Mouse (Mus musculus) hindbrain, embryonic 15.5 days (tissue): Measurements from ENCODE around the gene Selenbp1. TPM values are rescaled to one million over a fixed set of nuclear protein-coding genes. Genes with fewer than 3 reads are reported as not detected.
A peak's percentile ranks its signal among the peaks of the same experiment; 100 is the strongest.
"Not testable (repeated sequence)": the region's sequence is repeated elsewhere in the genome, so short reads cannot be mapped to it uniquely, and the experiment has no call there.

ENCODE experiments used
- ATAC-seq: fragments of 200-750 bp; cut with Nextera tagmentation; 2 replicates; pipeline ENCODE4 v1.8.0; 2017; ENCODE audit warnings: low read depth, moderate number of reproducible peaks, moderate TSS enrichment; ENCODE audit not compliant: low FRiP score
- H3K27ac ChIP-seq: fragments of 300-500 bp; sonication (generic); replicated peaks from 2 replicates; pipeline ENCODE4 v1.5.1; 2015; ENCODE audit warnings: mild to moderate bottlenecking, inconsistent platforms
- H3K27me3 ChIP-seq: fragments of 300-500 bp; sonication (generic); 2 replicates; pipeline ENCODE4 v1.6.1; 2015; ENCODE audit warnings: control low read depth, inconsistent platforms
- H3K36me3 ChIP-seq: fragments of 300-500 bp; sonication (generic); 2 replicates; pipeline ENCODE4 v1.6.1; 2015; ENCODE audit warnings: control low read depth, inconsistent platforms
- H3K4me1 ChIP-seq: fragments of 300-500 bp; sonication (generic); replicated peaks from 2 replicates; pipeline ENCODE4 v1.6.1; 2015; ENCODE audit warnings: control low read depth, inconsistent platforms
- H3K4me2 ChIP-seq: fragments of 300-500 bp; sonication (generic); 2 replicates; pipeline ENCODE4 v1.6.1; 2015; ENCODE audit warnings: moderate library complexity, mild to moderate bottlenecking, inconsistent platforms
- H3K4me3 ChIP-seq: fragments of 300-500 bp; sonication (generic); 2 replicates; pipeline ENCODE4 v1.5.1; 2015; ENCODE audit warnings: mild to moderate bottlenecking, inconsistent platforms
- H3K9ac ChIP-seq: fragments of 300-500 bp; sonication (generic); 2 replicates; pipeline ENCODE4 v1.6.1; 2015; ENCODE audit warnings: inconsistent platforms
- H3K9me3 ChIP-seq: fragments of 300-500 bp; sonication (generic); 2 replicates; pipeline ENCODE4 v1.6.1; 2016; ENCODE audit warnings: control low read depth, inconsistent platforms
- WGBS: fragments of 180-500 bp; shearing (Covaris S2); methylation state at CpG from one replicate; pipeline ENCODE4 v1.1.7; 2015; 5-methylcytosine and 5-hydroxymethylcytosine counted together
- polyA plus RNA-seq: library from polyadenylated mRNA; unstranded; fragments of >200 nt; fragmentation: Nextera tagmentation; extraction: Ambion mirVana; gene quantifications from 2 replicates; pipeline ENCODE4 v1.2.1, GENCODE M21; 2015

Gene Selenbp1
- polyA plus RNA-seq, result 15.5 and 16.4 TPM in 2 replicates

DNA sequence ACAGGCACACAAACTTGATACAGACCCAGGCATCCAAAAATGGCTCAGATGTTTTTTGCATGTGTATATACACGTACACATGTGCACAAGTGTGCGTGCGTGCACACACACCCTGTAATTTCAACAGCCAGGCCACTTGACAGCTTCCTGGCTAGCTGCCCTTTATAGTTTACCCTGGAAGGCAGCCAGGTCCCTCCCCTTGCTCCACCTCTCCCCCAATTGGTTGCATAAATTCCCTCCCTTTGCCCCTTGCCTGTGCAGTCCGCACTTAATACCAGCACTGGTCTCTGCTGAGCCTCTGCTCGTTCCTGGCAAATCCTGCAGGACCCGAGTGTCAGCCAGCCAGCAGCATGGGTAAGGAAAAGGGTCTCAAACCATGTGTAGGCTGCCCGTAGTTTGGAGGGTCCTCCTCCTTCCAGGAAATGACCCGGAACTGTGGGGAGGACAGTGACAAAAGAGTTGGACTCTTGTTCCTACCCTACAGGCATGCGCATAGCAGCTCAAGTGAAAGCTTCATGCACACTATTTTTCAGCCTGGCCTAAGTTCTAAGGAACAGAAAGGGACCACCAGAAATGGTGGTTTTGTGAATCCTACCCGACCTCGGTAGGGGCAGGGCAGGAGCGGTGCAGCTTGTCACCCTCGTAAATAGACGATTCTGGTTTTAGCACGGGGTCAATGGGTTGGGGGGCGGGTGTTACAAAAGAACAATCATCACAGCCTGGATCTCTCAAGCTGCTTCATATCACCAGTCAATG, at the start of gene Selenbp1:
Gene Selenbp1, plus strand, starts transcription at position 248 of the 756 bp plus-strand sequence.
- peak within 1 kb of the TSS; percentile 54 for H3K4me2 ChIP-seq
- peak within 1 kb of the TSS; percentile 75 for H3K27ac ChIP-seq
- peaks cover 11% of the 10 kb centered on the region; the same call in 1 of the 2 replicates for H3K4me1 ChIP-seq
- no peaks in the 10 kb centered on the region for H3K9me3 ChIP-seq
- 0 out of 2 replicates have a peak within 1 kb of the TSS, but pooled peaks have one; percentile 35 for H3K9ac ChIP-seq
- 15% methylated on average over 16 of the region's 16 CpGs for WGBS
- H3K27me3 ChIP-seq, result no peaks in the 10 kb centered on the region
- ATAC-seq, result peak; percentile 86
- H3K4me3 ChIP-seq, result peak within 1 kb of the TSS; percentile 33
- no peaks in the 10 kb centered on the region for H3K36me3 ChIP-seq

DNA sequence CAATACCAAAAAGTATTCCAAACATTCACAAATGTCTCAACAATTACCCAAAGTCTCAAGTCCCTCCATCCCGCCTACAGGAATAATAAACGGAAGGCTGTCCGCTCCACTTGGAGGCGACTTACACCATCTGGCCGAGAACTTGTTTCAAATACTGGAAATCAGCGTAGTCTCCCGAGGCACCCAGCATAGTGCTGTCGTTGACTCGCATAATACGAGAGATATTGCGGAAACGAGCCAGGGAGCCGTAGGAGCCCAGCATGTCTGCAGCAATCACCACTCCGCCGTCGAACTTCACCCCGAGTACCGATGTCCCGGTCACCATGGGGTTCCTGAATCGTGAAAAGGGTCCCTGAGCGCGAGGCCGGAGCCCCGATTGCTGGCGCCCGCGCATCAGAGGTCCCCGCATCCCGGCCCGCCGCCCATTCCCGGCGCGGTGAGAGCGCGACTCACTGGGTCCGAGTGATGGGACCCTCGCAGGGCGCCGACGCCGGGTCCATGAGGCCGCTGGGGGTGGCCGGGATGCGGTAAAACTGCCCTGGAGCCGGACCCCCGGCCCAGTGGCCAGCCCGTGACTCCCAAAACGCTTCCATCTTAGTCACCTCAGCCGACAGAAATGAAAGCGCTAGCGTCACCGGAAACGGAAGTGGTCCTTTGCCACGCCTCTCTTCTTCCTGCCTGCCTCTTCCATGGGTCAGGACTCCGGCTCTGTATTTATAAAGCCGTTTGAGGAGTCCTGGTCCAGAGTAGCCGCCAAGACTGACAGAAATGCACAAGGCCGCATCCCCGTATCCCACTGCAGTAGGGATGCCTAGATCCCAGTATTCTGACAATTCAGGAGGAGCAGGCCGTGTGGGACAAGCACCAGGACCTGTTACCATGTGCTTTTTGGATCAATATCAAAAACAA, 46.3 kb upstream of the Selenbp1 start, which contains the start of gene Psmb4:
Gene Psmb4, minus strand, starts transcription at position 646 of the 909 bp plus-strand sequence.
- no peaks in the 10 kb centered on the region for H3K27me3 ChIP-seq
- H3K27ac ChIP-seq, result peak within 1 kb of the TSS; percentile 91
- peaks cover 33% of the 10 kb centered on the region for H3K36me3 ChIP-seq
- H3K9me3 ChIP-seq, result no peaks in the 10 kb centered on the region
- peak within 1 kb of the TSS; percentile 94 for H3K9ac ChIP-seq
- peaks cover 21% of the 10 kb centered on the region for H3K4me1 ChIP-seq
- peak; percentile 92 for ATAC-seq
- 1% methylated on average over 61 of the region's 61 CpGs for WGBS
- peak within 1 kb of the TSS; percentile 91 for H3K4me3 ChIP-seq
- H3K4me2 ChIP-seq, result peak within 1 kb of the TSS; percentile 93

DNA sequence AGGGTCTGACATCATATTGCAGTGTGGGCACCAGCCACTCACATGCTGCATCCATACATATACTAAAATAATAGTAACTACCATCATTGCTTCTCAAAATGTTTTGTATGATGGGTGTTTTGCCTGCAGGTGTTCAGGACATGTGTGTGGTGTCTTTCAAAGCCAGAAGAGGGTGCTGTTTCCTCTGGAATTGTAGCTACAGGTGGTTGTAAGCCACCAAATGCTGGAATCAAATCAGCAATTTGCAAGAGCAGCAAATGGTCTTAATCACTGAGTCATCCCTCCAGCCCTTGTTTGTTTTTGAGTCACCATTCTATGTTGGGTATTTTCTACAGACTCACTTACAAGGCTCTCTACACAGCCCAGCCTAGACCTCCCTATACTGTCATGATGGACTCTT, 44.3 kb upstream of the Selenbp1 start:
- ATAC-seq, result no peak
- no peak overlapping the region for H3K4me2 ChIP-seq
- no peaks in the 10 kb centered on the region for H3K9me3 ChIP-seq
- H3K27me3 ChIP-seq, result no peaks in the 10 kb centered on the region
- H3K4me3 ChIP-seq, result no peak overlapping the region
- H3K9ac ChIP-seq, result no peak overlapping the region
- H3K4me1 ChIP-seq, result peaks cover 21% of the 10 kb centered on the region
- H3K36me3 ChIP-seq, result peaks cover 15% of the 10 kb centered on the region
- no peak overlapping the region for H3K27ac ChIP-seq

GRCm38 (mm10) chr3:94894076-94894475, 38.8 kb upstream of the Selenbp1 start:
- Histone ChIP-seq H3K4me1 (no peaks in the 10 kb centered on the region), H3K27me3 (peaks cover 11% of the 10 kb centered on the region; the same call in 1 of the 2 replicates), H3K4me2 (no peak overlapping the region), H3K9ac (no peak overlapping the region), H3K9me3 (no peaks in the 10 kb centered on the region), H3K4me3 (no peak overlapping the region), H3K36me3 (no peaks in the 10 kb centered on the region), H3K27ac (no peak overlapping the region)
- no peak for ATAC-seq
- WGBS, result 75% methylated on average over 3 of the region's 3 CpGs

DNA sequence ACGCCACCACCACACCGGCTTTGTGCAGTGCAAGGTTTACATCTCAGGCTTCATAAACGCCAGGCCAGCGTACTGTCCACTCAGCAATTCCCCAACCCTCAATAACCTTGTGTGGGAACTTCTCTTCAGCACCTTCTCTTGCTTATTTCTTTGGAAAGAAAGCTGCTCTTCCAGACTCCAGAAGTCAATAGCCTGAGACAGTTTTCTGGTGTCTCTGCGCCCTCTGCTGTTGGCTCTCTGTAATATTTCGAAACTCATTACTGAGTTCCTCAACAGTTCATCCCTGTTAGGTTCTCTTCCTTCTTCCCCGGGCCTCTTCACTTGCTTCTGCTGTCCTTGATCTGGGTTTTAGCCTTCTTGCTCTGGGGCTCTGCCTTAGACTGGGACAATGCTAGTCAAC, 30.1 kb upstream of the Selenbp1 start:
- H3K9ac ChIP-seq, result no peak overlapping the region
- no peaks in the 10 kb centered on the region for H3K9me3 ChIP-seq
- ATAC-seq, result peak; percentile 42; the same call in 1 of the 2 replicates
- no peaks in the 10 kb centered on the region for H3K27me3 ChIP-seq
- no peaks in the 10 kb centered on the region for H3K36me3 ChIP-seq
- WGBS, result 25% methylated on average over 7 of the region's 7 CpGs
- H3K4me2 ChIP-seq, result no peak overlapping the region
- no peaks in the 10 kb centered on the region for H3K4me1 ChIP-seq
- no peak overlapping the region for H3K27ac ChIP-seq
- H3K4me3 ChIP-seq, result no peak overlapping the region

GRCm38 (mm10) chr3:94904759-94905158, 28.1 kb upstream of the Selenbp1 start:
- not testable (repeated sequence) for H3K27ac ChIP-seq, ATAC-seq, H3K9ac ChIP-seq, H3K4me1 ChIP-seq, H3K4me2 ChIP-seq, H3K36me3 ChIP-seq, H3K27me3 ChIP-seq, H3K9me3 ChIP-seq, H3K4me3 ChIP-seq
- 56% methylated on average over 3 of the region's 3 CpGs for WGBS

GRCm38 (mm10) chr3:94906482-94906881, 26.4 kb upstream of the Selenbp1 start:
- H3K27me3 ChIP-seq, result no peaks in the 10 kb centered on the region
- H3K36me3 ChIP-seq, result no peaks in the 10 kb centered on the region
- no peak overlapping the region for H3K4me3 ChIP-seq
- no peaks in the 10 kb centered on the region for H3K4me1 ChIP-seq
- ATAC-seq, result no peak
- no peaks in the 10 kb centered on the region for H3K9me3 ChIP-seq
- no peak overlapping the region for H3K27ac ChIP-seq
- H3K9ac ChIP-seq, result no peak overlapping the region
- WGBS, result 59% methylated on average over 1 of the region's 1 CpGs
- H3K4me2 ChIP-seq, result no peak overlapping the region

DNA sequence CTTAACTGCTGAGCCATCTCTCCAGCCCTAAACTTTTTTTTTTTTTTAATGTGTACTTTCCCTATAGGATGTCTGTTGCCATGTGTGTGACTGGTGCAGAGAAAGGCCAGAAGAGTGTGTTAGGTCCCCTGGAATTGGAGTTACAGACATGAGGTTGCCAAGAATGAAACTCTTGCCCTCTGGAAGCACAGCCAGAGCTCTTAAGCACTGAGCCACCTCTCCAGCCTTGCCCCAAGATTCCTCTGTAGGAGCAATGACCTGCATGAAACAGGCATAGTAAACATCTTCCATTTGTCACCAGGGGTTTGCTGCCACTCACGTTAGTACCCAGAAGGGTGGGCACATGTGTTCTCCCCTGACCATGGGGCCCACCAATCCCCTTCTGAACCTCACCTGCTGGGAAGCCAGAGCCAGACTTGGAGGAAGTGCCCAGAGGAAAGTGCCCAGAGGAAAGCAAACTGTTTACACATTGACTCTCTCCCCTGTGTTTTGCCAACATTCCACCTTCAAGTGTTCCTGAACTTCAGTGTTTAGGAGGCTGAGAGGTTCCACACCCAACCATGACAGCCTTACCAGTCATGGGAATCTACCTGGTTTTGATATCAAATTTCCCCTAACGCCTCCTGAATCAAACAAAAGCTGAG, 21.7 kb upstream of the Selenbp1 start:
- 79% methylated on average over 2 of the region's 2 CpGs for WGBS
- H3K9ac ChIP-seq, result no peak overlapping the region
- H3K4me3 ChIP-seq, result no peak overlapping the region
- H3K36me3 ChIP-seq, result no peaks in the 10 kb centered on the region
- ATAC-seq, result no peak
- no peak overlapping the region for H3K27ac ChIP-seq
- no peak overlapping the region for H3K4me2 ChIP-seq
- H3K27me3 ChIP-seq, result no peaks in the 10 kb centered on the region
- H3K9me3 ChIP-seq, result no peaks in the 10 kb centered on the region
- H3K4me1 ChIP-seq, result no peaks in the 10 kb centered on the region

DNA sequence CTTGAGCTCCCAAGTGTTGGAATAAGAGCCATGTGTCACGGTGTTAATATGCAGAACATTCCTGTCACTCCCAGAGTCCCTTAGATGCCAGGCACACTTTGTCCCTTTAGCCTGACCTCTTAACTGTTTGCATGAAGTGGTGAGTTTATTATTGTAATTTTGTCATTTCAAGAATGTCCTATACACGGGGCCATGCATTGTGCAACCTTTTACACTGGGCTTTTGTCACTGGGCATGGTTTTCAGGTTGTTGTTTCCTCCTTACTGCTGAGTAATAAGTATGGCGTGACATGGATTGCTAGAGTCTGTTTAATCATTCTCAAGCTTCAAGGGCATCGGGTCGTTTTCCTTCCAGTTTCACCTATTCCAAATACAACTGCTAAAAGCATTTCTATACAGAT, 19.1 kb upstream of the Selenbp1 start:
- no peaks in the 10 kb centered on the region for H3K4me1 ChIP-seq
- no peaks in the 10 kb centered on the region for H3K36me3 ChIP-seq
- no peaks in the 10 kb centered on the region for H3K27me3 ChIP-seq
- H3K27ac ChIP-seq, result no peak overlapping the region
- no peak overlapping the region for H3K4me2 ChIP-seq
- no peak for ATAC-seq
- 76% methylated on average over 5 of the region's 5 CpGs for WGBS
- H3K4me3 ChIP-seq, result no peak overlapping the region
- H3K9me3 ChIP-seq, result no peaks in the 10 kb centered on the region
- no peak overlapping the region for H3K9ac ChIP-seq

- no peak overlapping the region for H3K27ac ChIP-seq
- H3K27me3 ChIP-seq, result no peaks in the 10 kb centered on the region
- H3K4me2 ChIP-seq, result no peak overlapping the region
- H3K4me3 ChIP-seq, result no peak overlapping the region
- no peaks in the 10 kb centered on the region for H3K36me3 ChIP-seq
- WGBS, result 90% methylated on average over 7 of the region's 7 CpGs
- no peak for ATAC-seq
- no peaks in the 10 kb centered on the region for H3K9me3 ChIP-seq
- H3K4me1 ChIP-seq, result no peaks in the 10 kb centered on the region
- no peak overlapping the region for H3K9ac ChIP-seq
Measured at GRCm38 (mm10) chr3:94915903-94916741, 16.7 kb upstream of the Selenbp1 start.

- no peaks in the 10 kb centered on the region; the same call in 1 of the 2 replicates for H3K27me3 ChIP-seq
- H3K4me3 ChIP-seq, result no peak overlapping the region
- ATAC-seq, result no peak
Measured at GRCm38 (mm10) chr3:94917816-94918361, 15.0 kb upstream of the Selenbp1 start.

More at GRCm38 (mm10) chr3:94917816-94918361, 15.0 kb upstream of the Selenbp1 start:
- Histone ChIP-seq H3K4me2 (no peak overlapping the region), H3K9ac (no peak overlapping the region), H3K36me3 (no peaks in the 10 kb centered on the region), H3K9me3 (no peaks in the 10 kb centered on the region), H3K4me1 (no peaks in the 10 kb centered on the region), H3K27ac (no peak overlapping the region)
- WGBS, result 56% methylated on average over 14 of the region's 14 CpGs
